Mouse (Mus musculus) C2C12 (cell line): ENCODE results near the gene Agtrap. TPM values are rescaled to one million over a fixed set of nuclear protein-coding genes. Genes with fewer than 3 reads are reported as not detected.

Experiments
- H3K27me3 ChIP-seq: one replicate; pipeline ENCODE4 v1.6.1; 2011; ENCODE audit not compliant: control insufficient read depth, insufficient read depth, insufficient read length
- H3K36me3 ChIP-seq: one replicate; pipeline ENCODE4 v1.6.1; 2011; ENCODE audit not compliant: control insufficient read depth, insufficient read depth
- H3K4me3 ChIP-seq: one replicate; pipeline ENCODE4 v1.5.1; 2011; ENCODE audit warnings: mild to moderate bottlenecking, control low read depth; ENCODE audit not compliant: poor library complexity, insufficient read depth, severe bottlenecking
- H3K79me2 ChIP-seq: one replicate; pipeline ENCODE4 v1.6.1; 2011; ENCODE audit not compliant: control insufficient read depth, insufficient read depth
- H3K79me3 ChIP-seq: one replicate; pipeline ENCODE4 v1.6.1; 2011; ENCODE audit warnings: low read depth, control low read depth
- H3ac ChIP-seq: one replicate; pipeline ENCODE3; 2011; ENCODE audit warnings: low read depth; ENCODE audit not compliant: control insufficient read depth, insufficient read length
- CEBPB ChIP-seq: IDR thresholded peaks from one replicate; pipeline ENCODE4 v1.6.1; 2011; ENCODE audit warnings: low read depth, mild to moderate bottlenecking, control low read depth, moderate library complexity
- CTCF ChIP-seq: IDR thresholded peaks from one replicate; pipeline ENCODE4 v1.5.1; 2011; ENCODE audit not compliant: control insufficient read depth, insufficient read depth, insufficient read length
- FOSL1 ChIP-seq: IDR thresholded peaks from one replicate; pipeline ENCODE4 v1.8.0; 2011; ENCODE audit warnings: mild to moderate bottlenecking, low read length; ENCODE audit not compliant: poor library complexity, insufficient read depth, severe bottlenecking
- MAX ChIP-seq: IDR thresholded peaks from one replicate; pipeline ENCODE4 v1.6.1; 2011; ENCODE audit warnings: mild to moderate bottlenecking, control low read depth
- MYOD1 ChIP-seq: IDR thresholded peaks from one replicate; pipeline ENCODE4 v1.6.1; 2011; ENCODE audit warnings: low read depth; ENCODE audit not compliant: control insufficient read depth, insufficient read length
- MYOG ChIP-seq: IDR thresholded peaks from one replicate; pipeline ENCODE4 v1.6.1; 2011; ENCODE audit not compliant: control insufficient read depth, insufficient read length; ENCODE audit errors: extremely low read depth
- USF1 ChIP-seq: IDR thresholded peaks from one replicate; pipeline ENCODE4 v1.6.1; 2011; ENCODE audit warnings: low read depth, mild to moderate bottlenecking, control low read depth, moderate library complexity
- polyA plus RNA-seq: library from polyadenylated mRNA; unstranded; fragments of >200 nt; fragmentation: generic; extraction: Trizol; gene quantifications from one replicate; pipeline ENCODE4 v1.2.1, GENCODE M21; 2012; ENCODE audit warnings: missing spikeins

The Agtrap gene
- polyA plus RNA-seq, 1 experiment = 8.2 TPM

GRCm38 (mm10) chr4:148101801-148102527 lies 14.1 kb upstream of the Agtrap start:
- no peaks in the 10 kb centered on the region for H3K79me3 ChIP-seq
- no peaks in the 10 kb centered on the region for H3K79me2 ChIP-seq
- H3K27me3 ChIP-seq = peaks cover 32% of the 10 kb centered on the region
- H3K4me3 ChIP-seq = no peak overlapping the region
- H3K36me3 ChIP-seq = no peaks in the 10 kb centered on the region
- H3ac ChIP-seq = no peak overlapping the region
- peak; percentile 16 for TF ChIP-seq CTCF
- no peak for TF ChIP-seq CEBPB

GRCm38 (mm10) chr4:148098666-148099065 lies 10.8 kb upstream of the Agtrap start:
- Histone ChIP-seq H3K36me3 (no peaks in the 10 kb centered on the region), H3ac (no peak overlapping the region), H3K4me3 (no peak overlapping the region), H3K79me3 (no peaks in the 10 kb centered on the region), H3K27me3 (peaks cover 38% of the 10 kb centered on the region), H3K79me2 (no peaks in the 10 kb centered on the region)
- no peak for TF ChIP-seq FOSL1
- no peak for TF ChIP-seq USF1
- no peak for TF ChIP-seq MYOG
- TF ChIP-seq MYOD1 = no peak
- TF ChIP-seq CEBPB = no peak
- TF ChIP-seq CTCF = no peak
- no peak for TF ChIP-seq MAX

- H3ac ChIP-seq = no peak overlapping the region
- no peak overlapping the region for H3K4me3 ChIP-seq
- no peak for TF ChIP-seq USF1
- no peak for TF ChIP-seq MYOD1
- TF ChIP-seq FOSL1 = no peak
- no peak for TF ChIP-seq MYOG
- TF ChIP-seq CTCF = no peak
- TF ChIP-seq CEBPB = no peak
- no peak for TF ChIP-seq MAX
- H3K79me2 ChIP-seq = no peaks in the 10 kb centered on the region
- H3K36me3 ChIP-seq = no peaks in the 10 kb centered on the region
- H3K79me3 ChIP-seq = no peaks in the 10 kb centered on the region
- H3K27me3 ChIP-seq = peaks cover 38% of the 10 kb centered on the region
Observed at GRCm38 (mm10) chr4:148097936-148098335, 10.1 kb upstream of the Agtrap start.

GRCm38 (mm10) chr4:148095081-148095480 lies 7.2 kb upstream of the Agtrap start:
- TF ChIP-seq MYOG (no peak), MAX (no peak), FOSL1 (no peak), CEBPB (no peak), USF1 (no peak), CTCF (no peak), MYOD1 (no peak)
- no peaks in the 10 kb centered on the region for H3K36me3 ChIP-seq
- no peaks in the 10 kb centered on the region for H3K79me2 ChIP-seq
- peaks cover 20% of the 10 kb centered on the region for H3K27me3 ChIP-seq
- H3K4me3 ChIP-seq = no peak overlapping the region
- no peak overlapping the region for H3ac ChIP-seq
- no peaks in the 10 kb centered on the region for H3K79me3 ChIP-seq

GRCm38 (mm10) chr4:148094161-148094560 lies 6.3 kb upstream of the Agtrap start:
- no peak overlapping the region for H3ac ChIP-seq
- TF ChIP-seq CTCF = no peak
- TF ChIP-seq MAX = no peak
- no peak for TF ChIP-seq USF1
- no peak for TF ChIP-seq MYOD1
- TF ChIP-seq FOSL1 = no peak
- TF ChIP-seq CEBPB = no peak
- no peak for TF ChIP-seq MYOG
- no peaks in the 10 kb centered on the region for H3K79me3 ChIP-seq
- H3K79me2 ChIP-seq = no peaks in the 10 kb centered on the region
- no peak overlapping the region for H3K4me3 ChIP-seq
- H3K27me3 ChIP-seq = peaks cover 13% of the 10 kb centered on the region
- no peaks in the 10 kb centered on the region for H3K36me3 ChIP-seq
